Mouse (Mus musculus) lung, adult 2 months (tissue): ENCODE data around the gene Ncbp1. TPM values are rescaled to one million over a fixed set of nuclear protein-coding genes. Genes with fewer than 3 reads are reported as not detected.
"Not testable (repeated sequence)": the region's sequence is repeated elsewhere in the genome, so short reads cannot be mapped to it uniquely, and the experiment has no call there.

Experiments used
- DNase-seq: peaks from one replicate; pipeline ENCODE4 v3.0.0; 2022
- H3K4me1 ChIP-seq: fragments of 200-500 bp; 2 replicates; pipeline ENCODE4 v1.6.1; 2011; ENCODE audit warnings: low read length; ENCODE audit not compliant: control insufficient read depth, insufficient read depth
- H3K4me3 ChIP-seq: fragments of 200-500 bp; replicated peaks from 2 replicates; pipeline ENCODE3; 2011; ENCODE audit warnings: low read depth, mild to moderate bottlenecking, control low read depth, low read length; ENCODE audit errors: extremely low read depth
- CTCF ChIP-seq: fragments of 200-500 bp; IDR thresholded peaks from 2 replicates; pipeline ENCODE4 v1.5.1; 2011; ENCODE audit warnings: mild to moderate bottlenecking, low read length, control low read depth; ENCODE audit not compliant: insufficient read depth
- POLR2A ChIP-seq: fragments of 200-500 bp; IDR thresholded peaks from 2 replicates; pipeline ENCODE4 v1.6.1; 2011; ENCODE audit warnings: low read depth, mild to moderate bottlenecking, control low read depth, low read length, borderline replicate concordance; ENCODE audit errors: extremely low read depth
- WGBS: fragments of 180-500 bp; shearing (Covaris S2); methylation state at CpG from one replicate; pipeline ENCODE4 v1.1.7; 2018; 5-methylcytosine and 5-hydroxymethylcytosine counted together
- polyA plus RNA-seq: library from polyadenylated mRNA; depleted of rRNA; stranded (reverse); fragments of >200 nt; gene quantifications from 2 replicates; pipeline ENCODE4 v1.2.3, GENCODE M21; 2012

The Ncbp1 gene
- polyA plus RNA-seq, 1 experiment, result 19.3 TPM

DNA sequence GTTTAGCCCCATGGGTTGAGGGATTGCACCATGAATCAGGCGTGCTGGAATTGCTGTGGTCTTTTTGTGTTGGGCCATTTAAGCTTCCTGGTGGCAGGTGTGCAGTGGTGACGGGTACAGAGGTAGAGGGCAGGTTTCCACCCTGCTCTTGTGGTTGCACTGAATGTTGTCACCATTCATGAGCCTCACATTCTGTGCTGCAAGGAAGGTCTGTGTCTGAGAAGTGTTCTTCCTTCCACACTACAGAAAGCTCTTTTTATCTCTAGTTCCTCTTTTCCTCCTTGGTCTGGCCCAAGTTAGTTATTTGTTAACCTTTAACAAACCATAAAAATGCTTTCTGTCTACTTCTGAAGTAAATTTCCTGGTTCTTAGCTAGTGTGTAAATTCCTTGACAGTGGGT is 25.6 kb downstream of the Ncbp1 start:
- WGBS, result 74% methylated on average over 2 of the region's 2 CpGs
- Histone ChIP-seq H3K4me1 (no peaks in the 10 kb centered on the region), H3K4me3 (no peak overlapping the region)
- no peak for DNase-seq
- TF ChIP-seq POLR2A, result no peak
- no peak for TF ChIP-seq CTCF

DNA sequence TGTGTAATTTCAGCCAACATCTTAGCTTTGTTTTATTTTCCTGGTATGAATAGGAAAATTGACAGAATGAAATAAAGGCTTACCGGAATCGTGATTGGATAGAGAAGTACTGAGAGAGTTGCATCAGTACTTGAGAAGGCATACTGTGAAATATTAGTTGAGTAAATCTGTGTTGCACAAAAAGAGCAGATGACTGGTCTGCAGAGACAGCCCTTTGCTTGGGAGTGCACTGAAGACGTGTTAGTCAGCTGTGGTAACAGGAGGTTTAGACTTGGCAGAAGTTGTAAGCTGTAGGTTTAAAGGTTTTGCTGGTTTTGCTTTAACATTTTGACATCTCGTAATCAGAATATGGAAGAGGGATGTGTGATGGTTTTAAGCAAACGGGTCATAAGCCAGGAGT is 27.4 kb downstream of the Ncbp1 start:
- no peak overlapping the region for H3K4me3 ChIP-seq
- H3K4me1 ChIP-seq, result no peaks in the 10 kb centered on the region
- no peak for DNase-seq
- WGBS, result 87% methylated on average over 5 of the region's 5 CpGs
- TF ChIP-seq CTCF (no peak), POLR2A (no peak)

DNA sequence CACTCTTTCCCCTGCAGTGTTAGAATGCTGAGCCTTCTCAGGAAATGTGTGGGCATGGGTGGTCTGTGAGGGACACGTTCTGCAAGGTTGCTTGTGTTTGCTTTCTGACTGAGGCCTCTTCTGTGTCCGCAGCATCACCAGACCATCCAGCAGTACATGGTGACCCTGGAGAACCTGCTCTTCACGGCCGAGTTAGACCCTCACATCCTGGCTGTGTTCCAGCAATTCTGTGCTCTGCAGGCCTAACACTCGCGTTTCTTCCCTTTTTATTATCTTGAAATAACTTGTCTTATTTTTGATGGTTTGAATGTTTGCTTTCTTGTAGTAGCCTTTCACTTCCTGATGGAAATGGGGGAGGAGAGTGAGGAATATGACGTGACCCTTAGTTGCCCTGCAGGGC is 33.3 kb downstream of the Ncbp1 start:
- WGBS, result 53% methylated on average over 7 of the region's 7 CpGs
- no peak for DNase-seq
- no peaks in the 10 kb centered on the region for H3K4me1 ChIP-seq
- no peak overlapping the region for H3K4me3 ChIP-seq
- TF ChIP-seq POLR2A, result no peak
- TF ChIP-seq CTCF, result no peak

DNA sequence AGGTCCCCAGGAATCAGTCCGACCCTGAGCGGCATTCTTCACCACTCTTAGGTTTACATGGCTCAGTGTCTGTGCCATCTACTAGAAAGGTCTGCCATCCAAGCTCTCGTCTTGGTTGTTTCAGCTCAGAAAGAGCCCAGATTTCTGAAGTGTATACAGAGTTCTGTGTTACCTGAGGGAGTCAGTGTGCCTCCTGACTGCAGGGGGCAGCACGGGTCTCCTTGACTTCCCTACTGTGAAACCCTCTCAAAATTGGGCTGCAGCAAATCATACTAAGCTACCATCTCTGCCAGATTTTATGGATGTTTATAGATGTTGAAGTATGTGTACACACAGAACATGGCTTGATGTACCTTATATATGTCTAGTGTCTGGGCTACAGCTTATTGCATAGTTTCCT is 37.9 kb downstream of the Ncbp1 start:
- H3K4me1 ChIP-seq, result no peaks in the 10 kb centered on the region
- 78% methylated on average over 4 of the region's 4 CpGs for WGBS
- H3K4me3 ChIP-seq, result no peak overlapping the region
- DNase-seq, result no peak
- TF ChIP-seq POLR2A, result no peak
- TF ChIP-seq CTCF, result no peak

DNA sequence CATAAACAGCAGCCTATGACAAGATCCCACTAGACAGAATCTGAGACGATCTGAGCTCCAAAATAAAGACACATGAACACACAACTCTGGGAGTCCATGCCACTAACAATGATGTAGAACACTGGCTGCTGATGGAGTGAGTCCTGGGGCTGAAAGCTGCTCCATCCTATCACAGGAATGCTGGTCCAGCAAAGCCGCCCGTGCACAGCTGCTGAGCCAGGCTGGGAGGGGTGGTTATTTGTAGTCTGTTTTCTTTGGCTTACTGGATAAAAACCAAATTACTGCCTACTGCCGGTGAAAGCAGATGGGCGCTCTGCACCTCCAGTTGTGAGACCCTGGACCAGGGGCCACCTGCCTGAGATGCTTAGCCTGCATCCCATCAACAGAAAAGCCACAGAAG is 38.6 kb downstream of the Ncbp1 start:
- 73% methylated on average over 5 of the region's 5 CpGs for WGBS
- Histone ChIP-seq H3K4me3 (no peak overlapping the region), H3K4me1 (no peaks in the 10 kb centered on the region)
- no peak for TF ChIP-seq CTCF
- TF ChIP-seq POLR2A, result no peak
- DNase-seq, result no peak

DNA sequence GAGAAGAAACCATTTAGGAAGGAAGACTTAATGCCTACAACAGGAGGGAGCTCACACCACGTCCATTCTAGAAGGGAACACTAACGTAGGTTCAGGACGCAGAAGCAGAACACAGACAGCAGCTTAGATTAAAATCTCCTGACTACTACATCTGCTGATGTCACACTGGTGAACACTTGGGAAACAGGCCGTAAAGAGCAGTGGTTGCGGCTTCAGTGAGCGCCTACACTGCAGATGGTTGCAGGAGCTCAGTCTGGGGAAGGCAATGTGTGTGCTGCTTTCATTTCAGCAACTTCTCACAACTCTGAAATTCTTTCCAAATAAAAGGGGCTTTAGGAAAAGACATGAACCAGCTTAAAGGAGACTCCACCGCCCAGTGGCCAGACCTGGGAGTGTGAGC is 39.1 kb downstream of the Ncbp1 start:
- no peak for TF ChIP-seq CTCF
- TF ChIP-seq POLR2A, result no peak
- WGBS, result 84% methylated on average over 7 of the region's 7 CpGs
- Histone ChIP-seq H3K4me1 (no peaks in the 10 kb centered on the region), H3K4me3 (no peak overlapping the region)
- DNase-seq, result no peak

DNA sequence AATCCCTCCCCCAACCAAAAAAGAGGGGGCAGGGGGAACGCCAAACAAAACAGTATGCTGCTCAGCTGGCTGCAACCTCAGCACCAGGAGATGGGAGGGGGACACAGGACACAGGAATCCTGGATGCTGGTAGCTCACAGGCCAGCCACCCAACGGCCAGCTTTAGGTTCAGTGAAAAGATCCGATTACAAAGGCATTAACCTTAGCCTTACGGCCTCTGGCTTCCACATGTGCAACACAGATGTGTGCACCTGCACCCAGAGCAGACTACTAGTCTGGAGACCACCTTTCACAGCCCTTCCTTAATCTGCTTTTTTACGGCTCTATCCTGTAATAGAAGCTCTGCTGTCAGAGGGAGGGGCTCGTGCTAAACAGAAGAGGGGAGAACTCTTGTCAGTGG is 42.8 kb downstream of the Ncbp1 start:
- 80% methylated on average over 6 of the region's 6 CpGs for WGBS
- no peak for TF ChIP-seq POLR2A
- no peak for TF ChIP-seq CTCF
- Histone ChIP-seq H3K4me1 (no peaks in the 10 kb centered on the region), H3K4me3 (no peak overlapping the region)
- DNase-seq, result no peak

DNA sequence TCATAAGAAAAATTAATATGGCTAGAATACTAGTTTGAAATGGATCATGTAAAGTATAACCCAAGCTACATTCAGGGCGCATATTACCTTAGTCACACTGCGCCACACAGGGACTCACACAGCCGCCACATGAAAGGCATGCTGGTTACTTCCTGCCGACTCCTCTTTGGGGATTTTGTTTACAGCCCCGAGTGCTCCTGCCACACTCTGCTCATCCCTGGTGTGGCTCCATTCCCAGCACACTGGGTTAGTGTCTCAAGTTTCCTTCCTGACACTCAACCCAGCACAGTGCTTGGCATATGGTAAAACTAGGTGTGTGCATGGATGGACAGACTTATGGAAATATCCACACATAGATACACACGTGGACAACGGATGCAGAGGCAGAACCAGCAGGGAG is 43.8 kb downstream of the Ncbp1 start:
- H3K4me1 ChIP-seq, result no peaks in the 10 kb centered on the region
- no peak for DNase-seq
- H3K4me3 ChIP-seq, result no peak overlapping the region
- WGBS, result 80% methylated on average over 7 of the region's 7 CpGs
- TF ChIP-seq POLR2A (no peak), CTCF (no peak)

DNA sequence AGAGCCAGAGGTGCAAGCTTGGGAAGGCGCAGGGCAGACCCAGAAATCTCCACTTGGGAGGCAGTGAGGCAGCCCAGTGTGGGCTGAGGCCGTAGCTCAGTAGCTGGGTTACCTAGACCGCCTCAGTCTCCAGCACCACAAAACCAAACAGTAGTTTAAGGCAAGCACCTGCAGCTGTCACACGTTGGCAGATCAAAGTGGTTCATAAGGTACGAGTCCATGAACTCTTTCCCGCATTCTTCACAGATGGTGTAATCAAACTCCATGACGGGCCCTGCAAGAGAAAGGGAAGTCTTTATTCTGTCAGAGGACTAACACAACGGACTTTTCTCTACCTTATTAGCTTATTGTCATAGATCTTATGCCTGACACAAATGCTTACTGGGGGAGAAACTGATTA is 47.0 kb downstream of the Ncbp1 start:
- 68% methylated on average over 8 of the region's 8 CpGs for WGBS
- no peak for DNase-seq
- H3K4me1 ChIP-seq, result no peaks in the 10 kb centered on the region
- H3K4me3 ChIP-seq, result no peak overlapping the region
- TF ChIP-seq POLR2A, result no peak
- no peak for TF ChIP-seq CTCF

DNA sequence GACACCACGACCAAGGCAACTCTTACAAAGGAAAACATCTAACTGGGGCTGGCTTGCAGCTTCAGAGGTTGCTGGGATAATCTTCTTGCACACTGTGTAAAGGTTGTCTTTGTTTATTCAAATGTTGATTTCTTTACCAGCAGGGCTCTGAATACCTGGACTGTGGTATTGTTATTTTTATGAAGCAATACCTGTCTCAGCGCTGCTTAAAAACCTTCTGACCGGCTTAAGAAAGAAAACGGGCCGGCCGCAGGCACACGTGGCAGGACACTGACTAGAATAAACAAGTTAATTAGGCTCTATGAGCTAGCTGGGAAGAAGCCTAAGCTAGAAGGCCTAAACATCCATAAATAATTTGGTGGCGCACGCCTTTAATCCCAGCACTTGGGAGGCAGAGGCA is 47.5 kb downstream of the Ncbp1 start:
- H3K4me3 ChIP-seq, result no peak overlapping the region
- DNase-seq, result no peak
- TF ChIP-seq CTCF (no peak), POLR2A (no peak)
- no peaks in the 10 kb centered on the region for H3K4me1 ChIP-seq
- WGBS, result 80% methylated on average over 9 of the region's 9 CpGs

DNA sequence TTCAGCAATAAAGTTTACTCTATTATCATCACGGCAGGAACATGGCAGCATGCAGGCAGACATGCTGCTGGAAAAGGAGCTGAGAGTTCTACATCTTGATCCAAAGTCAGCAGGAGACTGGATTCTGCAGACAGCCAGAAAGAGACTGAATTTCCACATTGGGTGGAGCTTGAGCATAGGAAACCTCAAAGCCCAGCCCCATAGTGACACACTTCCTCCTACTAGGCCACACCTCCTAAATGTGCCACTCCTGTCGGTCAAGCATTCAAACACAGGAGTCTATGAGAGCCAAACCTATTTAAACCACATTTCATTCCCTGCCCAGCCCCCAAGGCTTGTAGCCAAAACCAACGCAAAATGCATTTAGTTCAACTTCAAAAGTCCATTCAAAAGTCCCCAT is 48.1 kb downstream of the Ncbp1 start:
- TF ChIP-seq POLR2A, result no peak
- TF ChIP-seq CTCF, result no peak
- Histone ChIP-seq H3K4me1 (no peaks in the 10 kb centered on the region), H3K4me3 (no peak overlapping the region)
- no peak for DNase-seq
- WGBS, result 57% methylated on average over 3 of the region's 3 CpGs

DNA sequence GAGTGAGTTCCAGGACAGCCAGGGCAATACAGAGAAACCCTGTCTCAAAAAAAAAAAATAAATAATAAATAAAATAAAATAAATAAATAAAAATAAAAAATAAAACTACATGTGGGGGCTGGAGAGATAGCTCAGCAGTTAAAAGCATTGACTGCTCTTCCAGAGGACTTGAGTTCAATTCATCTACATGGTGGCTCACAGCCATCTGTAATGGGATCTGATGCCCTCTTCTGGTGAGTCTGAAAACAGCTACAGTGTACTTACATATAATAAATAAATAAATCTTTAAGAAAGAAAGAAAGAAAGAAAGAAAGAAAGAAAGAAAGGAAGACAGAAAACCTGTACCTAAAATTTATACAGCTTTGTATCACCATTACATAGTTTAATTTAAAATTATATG is 53.6 kb downstream of the Ncbp1 start:
- not testable (repeated sequence) for H3K4me1 ChIP-seq, DNase-seq, H3K4me3 ChIP-seq
